Mouse (Mus musculus): ENCODE measurements around the gene Elmsan1.

Gene Elmsan1

DNA sequence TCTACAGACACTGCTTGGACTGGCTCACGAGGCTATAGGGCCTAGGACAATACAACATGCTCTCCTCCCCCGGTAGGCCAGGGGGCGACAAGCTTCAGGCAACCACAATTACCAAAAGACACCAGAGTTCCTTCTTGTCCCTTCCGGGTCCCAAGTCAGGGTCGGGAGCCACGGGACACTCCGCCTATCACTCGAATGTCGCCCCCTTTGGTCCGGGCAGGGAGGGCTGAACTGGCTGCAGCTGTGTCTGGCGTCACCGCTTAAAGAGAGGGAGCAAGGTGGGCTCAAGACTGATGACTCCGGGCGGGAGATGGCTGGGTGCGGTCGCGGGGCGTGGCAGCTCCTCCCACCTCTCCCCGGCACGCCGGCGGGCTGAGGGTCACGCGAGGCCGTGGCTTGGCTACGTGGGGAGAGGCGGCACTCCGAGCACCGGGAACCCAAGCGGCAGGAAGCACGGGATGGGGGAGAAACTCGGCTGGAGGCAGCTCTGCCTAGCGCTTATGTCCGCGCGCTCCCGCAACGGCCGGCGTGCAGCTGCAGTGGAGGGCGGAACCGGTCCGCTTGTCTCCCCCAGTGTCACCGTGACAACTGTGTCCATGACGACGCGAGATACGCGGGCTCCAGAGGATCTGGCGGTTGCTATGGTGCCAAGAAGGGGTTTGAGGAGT is 70.6 kb downstream of the Elmsan1 start, which contains the start of gene Pnma1:
Pnma1 (minus strand) TSS at position 536 of the 668 bp plus-strand sequence.
- DNase-seq = peak; percentile 46 to 57

- no peak for DNase-seq
Measured at GRCm38 (mm10) chr12:84142281-84143050, 76.2 kb downstream of the Elmsan1 start.

DNA sequence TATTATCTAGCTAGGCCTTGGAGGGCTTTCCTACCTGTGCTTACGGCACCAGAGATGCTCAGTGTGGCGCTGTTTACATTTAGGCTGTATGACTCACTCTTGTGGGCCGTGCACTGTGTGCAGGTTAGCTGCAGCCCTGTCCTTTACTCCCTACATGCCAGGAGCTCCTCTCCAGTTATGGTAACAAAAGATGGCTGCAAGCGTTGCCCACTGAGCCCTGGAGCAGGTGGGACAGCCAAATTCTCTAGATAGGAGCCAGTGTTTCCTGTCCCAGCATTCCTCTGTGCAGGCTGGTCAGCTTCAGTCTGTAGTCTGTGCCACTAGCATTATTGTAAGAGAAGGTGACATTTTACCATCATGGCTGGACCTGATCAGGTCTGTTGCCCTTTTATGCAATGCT is 77.4 kb downstream of the Elmsan1 start:
- no peak for DNase-seq

- DNase-seq = no peak
Measured at GRCm38 (mm10) chr12:84140135-84140534, 78.5 kb downstream of the Elmsan1 start.

- no peak for DNase-seq
Measured at GRCm38 (mm10) chr12:84137131-84137530, 81.5 kb downstream of the Elmsan1 start.

- no peak for DNase-seq
Measured at GRCm38 (mm10) chr12:84132265-84132664, 86.4 kb downstream of the Elmsan1 start.

- no peak for DNase-seq
Measured at GRCm38 (mm10) chr12:84129931-84130330, 88.8 kb downstream of the Elmsan1 start.

- DNase-seq = no peak
Measured at GRCm38 (mm10) chr12:84128576-84128975, 90.1 kb downstream of the Elmsan1 start.

DNA sequence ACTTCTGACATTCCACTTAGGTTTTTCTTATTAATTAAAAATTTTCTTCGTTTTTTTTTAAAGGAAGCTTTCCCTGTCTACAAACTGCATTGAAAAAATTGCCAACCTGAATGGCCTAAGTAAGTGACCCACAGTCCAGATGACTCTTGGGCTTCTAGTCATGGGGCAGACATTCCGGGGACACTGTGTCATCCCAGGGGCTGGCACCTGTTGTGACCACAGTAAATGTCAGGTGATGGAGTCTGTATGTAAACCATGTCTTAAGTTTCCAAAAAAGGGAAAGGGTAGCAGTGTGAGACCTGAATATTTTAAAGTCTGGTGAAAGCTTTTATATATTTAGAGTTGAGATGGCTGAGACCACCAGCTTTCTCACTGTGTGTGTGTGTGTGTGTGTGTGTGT is 91.8 kb downstream of the Elmsan1 start:
- no peak for DNase-seq

GRCm38 (mm10) chr12:84125892-84126291 is 92.8 kb downstream of the Elmsan1 start:
- no peak for DNase-seq

GRCm38 (mm10) chr12:84119584-84119983 is 99.1 kb downstream of the Elmsan1 start:
- no peak for DNase-seq

DNA sequence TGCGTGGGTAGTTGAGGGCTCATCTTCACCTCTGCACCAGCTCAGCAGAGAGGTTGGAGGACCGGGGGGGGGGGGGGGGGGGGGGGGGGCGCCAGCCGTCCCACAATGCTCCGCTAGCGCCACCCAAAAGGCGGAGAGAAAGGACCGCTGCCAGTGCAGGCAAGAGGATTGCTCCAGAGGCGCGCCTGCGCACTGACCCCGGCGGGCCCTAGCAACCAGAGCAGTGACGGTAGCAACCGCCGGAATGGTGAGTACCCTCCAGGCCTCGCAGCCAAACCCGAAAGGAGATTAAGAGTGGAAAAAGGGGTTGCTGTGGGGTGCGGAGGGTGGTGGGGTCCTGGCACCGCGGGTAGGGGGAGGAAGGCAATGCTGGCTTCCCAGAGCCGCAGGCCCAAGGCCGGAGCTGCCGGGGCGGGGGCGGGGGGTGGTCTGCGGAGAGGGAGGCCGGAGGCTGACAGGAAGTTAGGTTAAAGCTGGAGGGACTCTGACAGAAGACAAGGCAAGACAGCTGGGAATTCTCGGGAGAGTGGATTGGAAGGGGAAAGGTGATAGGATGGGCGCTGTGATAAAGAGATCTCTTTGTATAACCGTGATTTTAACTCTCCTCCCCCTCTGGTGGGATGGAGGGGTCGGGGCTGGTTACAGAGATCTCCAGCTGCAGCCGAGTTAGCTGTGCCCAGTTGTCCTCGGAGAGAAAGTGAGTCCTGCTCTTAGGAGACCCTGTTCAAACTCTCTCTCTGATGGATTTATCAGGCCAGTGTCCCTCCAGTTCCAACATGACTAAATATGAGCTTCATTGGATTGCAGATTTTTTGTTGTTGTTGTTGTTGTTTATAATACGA is 104.3 kb downstream of the Elmsan1 start, which contains the start of gene Dnal1:
Dnal1 (plus strand) TSS at position 214 of the 842 bp plus-strand sequence.
- DNase-seq = peak; percentile 58 to 68

- no peak for DNase-seq
Measured at GRCm38 (mm10) chr12:84113676-84114075, 105.0 kb downstream of the Elmsan1 start.

- DNase-seq = no peak
Measured at GRCm38 (mm10) chr12:84110814-84111213, 107.9 kb downstream of the Elmsan1 start.

GRCm38 (mm10) chr12:84109924-84110323 is 108.8 kb downstream of the Elmsan1 start:
- DNase-seq = no peak

GRCm38 (mm10) chr12:84107692-84108091 is 111.0 kb downstream of the Elmsan1 start:
- no peak for DNase-seq

DNA sequence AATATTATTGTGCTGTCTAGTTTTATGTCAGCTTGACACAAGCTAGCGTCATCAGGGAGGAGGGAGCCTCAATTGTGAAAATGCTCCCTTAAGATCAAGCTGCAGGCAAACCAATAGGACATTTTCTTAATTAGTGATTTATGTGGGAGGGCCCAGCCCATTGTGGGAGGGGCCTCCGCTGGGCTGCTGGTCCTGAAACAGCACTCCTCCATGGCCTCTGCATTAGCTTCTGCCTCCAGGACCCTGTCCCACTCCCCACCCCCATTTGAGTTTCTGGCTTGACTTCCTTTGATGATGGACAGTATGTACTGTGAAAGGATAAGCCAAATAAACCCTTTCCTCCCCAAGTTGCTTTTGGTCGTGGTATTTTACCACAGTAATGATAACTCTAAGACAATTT is 111.7 kb downstream of the Elmsan1 start:
- no peak for DNase-seq

GRCm38 (mm10) chr12:84101493-84101845 is 117.2 kb downstream of the Elmsan1 start:
- DNase-seq = no peak

GRCm38 (mm10) chr12:84100604-84101492 is 117.8 kb downstream of the Elmsan1 start, which contains the start of gene Acot6:
Gene Acot6 (plus strand): TSS chr12:84100654.
- DNase-seq = peak; percentile 6 to 38

GRCm38 (mm10) chr12:84100071-84100470 is 118.6 kb downstream of the Elmsan1 start:
- no peak for DNase-seq

DNA sequence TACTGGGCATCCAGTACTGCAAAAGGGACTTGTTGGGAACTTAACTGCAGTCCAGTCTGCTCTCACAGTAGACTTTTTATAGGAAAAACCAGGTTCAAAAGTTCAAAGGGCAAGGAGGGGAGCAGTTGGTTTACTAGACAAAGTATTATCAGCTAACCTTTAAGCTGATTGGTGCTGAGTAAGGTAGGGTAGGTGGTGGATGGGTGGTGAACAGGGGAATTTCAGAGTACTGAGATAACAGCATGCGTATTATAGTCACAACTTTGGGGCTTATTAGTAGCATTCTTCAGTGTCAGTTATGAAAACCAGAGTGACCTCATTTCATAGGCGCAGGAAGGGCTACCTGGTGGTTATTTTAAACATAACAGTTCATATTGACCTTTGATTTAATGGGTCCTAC is 119.1 kb downstream of the Elmsan1 start:
- DNase-seq = no peak

Measured in spleen, adult 18-20 months (tissue).